Mouse (Mus musculus) megakaryocyte, adult 5-6 weeks (primary cell): ENCODE data around the gene Acsf2. TPM values are rescaled to one million over a fixed set of nuclear protein-coding genes. Genes with fewer than 3 reads are reported as not detected.
A peak's percentile ranks its signal among the peaks of the same experiment; 100 is the strongest.

Source experiments
- ATAC-seq: 2 replicates; pipeline ENCODE4 v1.8.0; 2016; ENCODE audit warnings: mild to moderate bottlenecking, inconsistent platforms; ENCODE audit not compliant: poor library complexity, severe bottlenecking
- total RNA-seq, 2 experiments: library from RNA; stranded (forward) in 1 of 2; stranded (reverse) in 1 of 2; fragments of 153-499, 151-499 nt in 1 of 2; fragments of 221-1000, 200-1000 nt in 1 of 2; gene quantifications; 2 replicates each; pipeline versions ENCODE4 v1.2.3 to v1.2.4; 2015 to 2017

Acsf2 gene
- total RNA-seq, 2 experiments from 2014 or later: 0.37 to 6.7 TPM

DNA sequence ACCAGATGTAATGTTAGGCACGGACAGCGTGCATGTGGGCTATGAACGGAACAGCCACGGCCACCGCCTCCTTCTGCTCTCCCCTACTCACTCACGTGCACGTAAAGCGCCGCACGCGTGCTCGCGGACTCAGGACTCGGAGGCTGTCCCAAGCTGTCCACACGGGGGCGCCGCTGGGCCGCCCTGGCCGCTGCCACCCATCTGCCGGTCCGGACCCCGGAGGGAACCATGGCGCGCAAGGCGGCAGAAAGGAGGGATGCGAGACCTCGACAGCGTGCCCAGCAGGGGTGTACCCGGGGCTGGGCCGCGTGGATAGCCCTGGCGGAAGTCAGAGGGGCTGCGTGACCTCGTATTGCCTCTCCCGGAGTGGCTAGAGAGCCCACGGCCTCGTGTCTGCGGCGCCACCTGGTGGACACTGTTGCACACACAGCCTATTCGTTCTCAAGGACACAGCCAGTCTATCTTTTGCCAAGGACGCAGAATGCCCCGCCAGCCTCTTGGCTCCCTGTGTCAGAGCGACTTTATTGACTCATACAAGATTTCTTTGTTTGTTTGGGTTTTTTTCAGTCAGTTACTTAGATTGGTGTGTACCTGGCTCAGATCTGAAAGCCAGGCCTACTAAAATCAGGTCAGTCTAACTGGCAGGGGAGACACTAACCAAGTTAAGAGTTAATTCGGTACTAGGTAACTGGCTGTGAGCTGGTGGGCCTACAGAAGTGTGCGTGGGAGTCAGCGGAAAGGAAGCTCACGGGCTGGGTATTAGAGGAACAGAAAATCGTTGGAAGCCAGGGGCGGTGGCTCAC, 52.6 kb downstream of the Acsf2 start, which contains the start of gene Rsad1:
Rsad1 (minus strand) TSS at position 368 of the 803 bp plus-strand sequence.
- peak; percentile 89 for ATAC-seq

GRCm38 (mm10) chr11:94548041-94548784, 53.5 kb downstream of the Acsf2 start:
- ATAC-seq: peak; percentile 39

DNA sequence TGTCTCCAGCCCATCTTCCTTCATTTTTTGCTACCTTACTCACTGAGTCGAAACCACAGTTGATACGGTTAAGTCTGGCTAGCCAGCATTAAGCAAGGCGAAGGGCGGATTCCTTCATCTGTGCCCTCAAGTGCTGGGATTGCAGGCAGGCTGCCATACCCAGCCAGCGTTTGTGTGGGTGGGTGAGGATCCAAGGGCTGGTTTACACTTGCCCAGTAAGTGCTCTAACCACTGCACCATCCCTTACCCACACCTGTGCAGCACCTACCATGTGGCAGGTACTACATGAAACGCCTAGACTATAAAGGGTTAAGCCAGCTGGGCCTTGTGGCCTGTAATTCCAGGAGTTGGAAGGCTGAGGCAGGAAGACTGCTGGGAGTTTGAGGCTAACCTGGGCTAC, 54.4 kb downstream of the Acsf2 start:
- no peak for ATAC-seq

DNA sequence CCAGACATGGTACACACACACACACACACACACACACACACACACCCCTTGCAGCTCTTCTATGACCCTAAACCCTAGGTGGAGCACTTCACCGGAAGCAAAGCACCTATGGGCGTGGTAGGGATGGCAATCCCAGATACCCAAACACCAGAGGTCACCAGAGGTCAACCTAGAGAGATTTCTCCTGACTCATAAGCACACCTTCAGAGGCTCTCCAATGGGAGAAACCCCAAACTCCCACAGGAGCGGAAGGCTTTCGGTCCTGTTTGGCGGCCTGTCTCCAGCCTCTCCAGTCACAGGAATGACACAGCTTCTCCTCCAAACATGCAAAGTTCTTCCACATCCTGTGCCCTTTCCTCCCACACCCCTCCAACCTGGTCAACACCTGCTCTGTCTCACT, 55.3 kb downstream of the Acsf2 start:
- ATAC-seq: no peak

GRCm38 (mm10) chr11:94544422-94544821, 57.2 kb downstream of the Acsf2 start:
- ATAC-seq: no peak

DNA sequence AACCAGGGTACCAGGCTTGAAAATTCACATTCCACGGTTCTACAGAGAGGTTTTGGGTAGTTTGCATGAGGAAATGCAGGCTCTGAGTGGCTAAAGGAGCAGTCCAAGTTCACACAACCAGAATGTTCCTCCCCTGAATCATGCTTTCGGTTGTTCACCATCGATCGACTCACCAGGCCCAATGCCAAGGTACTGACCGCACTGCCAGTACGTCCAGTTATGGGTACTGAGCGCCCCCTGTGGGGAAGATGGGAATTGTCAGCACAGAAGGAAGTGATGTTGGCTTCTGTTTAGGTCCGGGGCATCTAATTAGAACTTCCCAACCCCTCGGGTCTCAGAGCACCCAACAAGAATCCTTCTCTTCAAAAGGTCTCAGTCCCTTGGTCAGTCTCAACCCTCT, 57.7 kb downstream of the Acsf2 start:
- peak; percentile 66 for ATAC-seq

DNA sequence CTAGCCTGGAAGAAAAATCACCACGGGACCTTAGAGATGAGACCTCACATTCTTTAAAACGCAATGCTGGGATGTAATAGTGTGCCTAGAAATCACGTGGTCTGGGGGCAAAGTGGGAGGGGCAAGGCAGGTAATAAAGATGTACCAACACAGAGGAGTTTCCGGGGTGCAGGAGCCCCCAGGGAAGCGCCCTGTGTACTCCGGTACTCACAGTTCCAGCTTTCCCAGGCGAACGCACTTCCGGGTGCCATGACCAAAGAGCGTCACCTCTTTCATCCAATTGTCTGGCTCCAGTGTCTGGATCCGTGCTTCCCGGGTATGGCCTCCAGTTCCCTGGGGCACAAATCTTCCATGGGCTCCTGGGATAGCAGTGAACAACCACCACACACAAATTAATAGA, 58.3 kb downstream of the Acsf2 start:
- ATAC-seq: no peak

DNA sequence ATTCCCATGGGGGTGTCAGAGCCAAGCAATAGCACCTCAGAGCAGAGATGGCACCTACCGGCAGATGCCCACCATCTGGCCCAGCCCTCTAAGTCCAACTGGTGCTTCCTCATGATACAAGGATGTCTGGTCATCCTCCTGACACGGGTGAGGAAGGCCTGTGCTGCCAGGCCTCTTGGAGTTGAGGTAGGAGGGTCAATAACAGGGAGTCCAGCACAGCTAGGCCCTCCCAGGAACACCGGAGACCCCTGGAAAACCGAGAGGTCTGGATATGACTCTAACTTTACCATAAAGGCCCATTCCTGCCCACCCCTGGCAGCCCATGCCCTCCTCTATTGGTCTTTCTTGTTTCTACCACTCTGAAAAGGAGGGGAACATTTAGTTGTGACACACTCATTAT, 59.3 kb downstream of the Acsf2 start:
- ATAC-seq: no peak

DNA sequence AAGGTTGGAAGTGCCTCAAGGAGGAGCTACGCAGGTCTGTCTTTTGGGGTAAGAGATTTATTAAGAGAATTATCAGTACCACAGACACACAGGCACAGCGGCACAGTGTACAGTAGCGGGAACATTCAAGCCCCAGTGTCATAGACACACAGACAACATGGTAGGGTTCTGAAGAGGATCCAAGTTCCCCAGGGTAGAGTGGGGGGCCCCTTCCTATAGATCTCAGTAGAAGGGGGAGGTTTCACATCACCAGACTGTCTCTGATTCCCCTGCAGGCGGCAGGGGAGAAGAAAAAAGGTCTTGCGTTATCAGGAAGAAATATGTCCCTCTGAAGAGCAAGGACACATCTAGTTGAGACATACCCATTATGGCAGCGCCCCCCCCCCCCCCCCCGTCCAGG, 61.9 kb downstream of the Acsf2 start:
- ATAC-seq: no peak

GRCm38 (mm10) chr11:94538733-94539292, 62.9 kb downstream of the Acsf2 start:
- no peak for ATAC-seq

- no peak for ATAC-seq
Observed at GRCm38 (mm10) chr11:94533171-94533570, 68.5 kb downstream of the Acsf2 start.

GRCm38 (mm10) chr11:94528879-94529278, 72.8 kb downstream of the Acsf2 start:
- ATAC-seq: no peak

GRCm38 (mm10) chr11:94526171-94526879, 75.3 kb downstream of the Acsf2 start:
- no peak for ATAC-seq

GRCm38 (mm10) chr11:94521219-94521843, 80.3 kb downstream of the Acsf2 start, which contains the start of gene Mycbpap:
Mycbpap (minus strand) TSS chr11:94521742.
- ATAC-seq: peak; percentile 84

GRCm38 (mm10) chr11:94513452-94513851, 88.2 kb downstream of the Acsf2 start:
- ATAC-seq: no peak

DNA sequence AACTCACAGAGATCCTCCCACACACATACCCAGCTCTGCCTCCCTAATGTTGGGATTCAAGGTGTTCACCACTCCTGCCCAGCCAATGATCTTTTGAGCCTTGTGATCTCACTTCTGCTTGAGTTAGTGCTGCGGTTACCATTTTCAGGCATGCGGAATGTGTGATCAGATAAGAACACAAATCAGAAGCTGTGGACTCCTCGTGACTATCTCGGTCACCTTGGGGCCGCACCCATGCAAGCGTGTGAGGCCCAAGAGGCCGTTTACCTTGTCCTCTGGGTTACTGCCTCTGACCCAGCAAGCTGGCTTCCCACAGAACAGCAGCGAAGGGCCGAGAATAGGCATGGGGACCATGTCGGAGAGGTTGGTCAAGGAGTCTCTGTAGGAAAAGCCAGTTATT, 92.7 kb downstream of the Acsf2 start:
- no peak for ATAC-seq
